Mouse (Mus musculus) thymus, adult 2 months (tissue): Measurements from ENCODE around the gene Ube2q2. TPM values are rescaled to one million over a fixed set of nuclear protein-coding genes. Genes with fewer than 3 reads are reported as not detected.
"Not testable (repeated sequence)": the region's sequence is repeated elsewhere in the genome, so short reads cannot be mapped to it uniquely, and the experiment has no call there.

Source experiments
- DNase-seq: peaks from one replicate; pipeline ENCODE4 v3.0.0; 2021
- H3K27ac ChIP-seq: fragments of 200-500 bp; 2 replicates; pipeline ENCODE4 v1.5.1; 2012; ENCODE audit warnings: low read length, control low read depth; ENCODE audit not compliant: control insufficient read depth, insufficient read depth
- H3K27me3 ChIP-seq: fragments of 200-500 bp; 2 replicates; pipeline ENCODE4 v1.6.1; 2012; ENCODE audit warnings: mild to moderate bottlenecking, low read length, moderate library complexity, mixed read lengths; ENCODE audit not compliant: control insufficient read depth, insufficient read depth
- H3K36me3 ChIP-seq: fragments of 200-500 bp; 2 replicates; pipeline ENCODE4 v1.6.1; 2012; ENCODE audit warnings: mild to moderate bottlenecking, low read length, moderate library complexity; ENCODE audit not compliant: control insufficient read depth, insufficient read depth
- H3K4me1 ChIP-seq: fragments of 200-500 bp; replicated peaks from 2 replicates; pipeline ENCODE4 v1.6.1; 2012; ENCODE audit warnings: low read length; ENCODE audit not compliant: control insufficient read depth, insufficient read depth
- H3K4me3 ChIP-seq: fragments of 200-500 bp; 2 replicates; pipeline ENCODE4 v1.5.1; 2012; ENCODE audit warnings: mild to moderate bottlenecking, low read length, control low read depth, moderate library complexity; ENCODE audit not compliant: control insufficient read depth, insufficient read depth
- CTCF ChIP-seq: fragments of 200-500 bp; IDR thresholded peaks from 2 replicates; pipeline ENCODE4 v1.5.1; 2012; ENCODE audit warnings: mild to moderate bottlenecking, control low read depth, low read length, moderate library complexity, borderline replicate concordance; ENCODE audit not compliant: control insufficient read depth, poor library complexity, insufficient read depth; ENCODE audit errors: extremely low read depth
- POLR2A ChIP-seq: fragments of 200-500 bp; IDR thresholded peaks from 2 replicates; pipeline ENCODE4 v1.6.1; 2012; ENCODE audit warnings: mild to moderate bottlenecking, low read length, control low read depth, moderate library complexity; ENCODE audit not compliant: control insufficient read depth, poor library complexity, insufficient read depth; ENCODE audit errors: extremely low read depth
- WGBS: fragments of 180-500 bp; shearing (Covaris S2); methylation state at CpG from one replicate; pipeline ENCODE4 v1.1.7; 2018; 5-methylcytosine and 5-hydroxymethylcytosine counted together
- polyA plus RNA-seq: library from polyadenylated mRNA; depleted of rRNA; stranded (reverse); fragments of >200 nt; gene quantifications from 2 replicates; pipeline ENCODE4 v1.2.3, GENCODE M21; 2012

Gene Ube2q2
- polyA plus RNA-seq, 1 experiment, result 9.7 TPM

DNA sequence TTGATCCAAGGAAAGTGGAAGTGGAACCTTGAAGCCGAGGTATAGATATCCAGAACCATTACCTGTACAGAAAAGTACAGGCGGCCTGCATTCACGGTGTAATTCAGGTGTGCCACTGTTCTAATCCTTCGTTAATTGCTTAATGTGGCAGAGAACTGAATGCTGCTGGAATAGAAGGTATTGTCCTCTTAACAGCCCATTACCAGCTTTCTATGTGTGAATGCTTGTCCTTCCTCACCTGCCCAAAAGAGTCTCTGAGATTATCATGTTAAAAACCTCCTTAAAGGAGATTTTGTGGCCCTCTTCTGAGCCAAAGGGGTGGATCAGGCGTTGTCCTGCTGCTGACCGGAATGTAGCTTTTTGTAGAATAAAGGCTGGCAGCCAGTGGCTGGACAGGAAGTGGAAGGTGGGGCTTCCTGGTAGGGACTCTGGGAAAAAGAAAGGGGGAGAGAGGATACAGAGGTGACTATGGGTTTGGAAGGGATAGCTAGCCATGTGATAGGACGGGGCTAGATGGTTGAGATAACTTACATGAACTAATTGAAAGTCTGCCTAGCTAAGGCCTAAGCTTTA lies 76.6 kb downstream of the Ube2q2 start:
- Histone ChIP-seq H3K27me3 (no peaks in the 10 kb centered on the region), H3K4me1 (no peaks in the 10 kb centered on the region), H3K27ac (no peak overlapping the region), H3K36me3 (peaks cover 32% of the 10 kb centered on the region), H3K4me3 (no peak overlapping the region)
- 96% methylated on average over 7 of the region's 7 CpGs for WGBS
- no peak for DNase-seq
- TF ChIP-seq CTCF (no peak), POLR2A (no peak)

DNA sequence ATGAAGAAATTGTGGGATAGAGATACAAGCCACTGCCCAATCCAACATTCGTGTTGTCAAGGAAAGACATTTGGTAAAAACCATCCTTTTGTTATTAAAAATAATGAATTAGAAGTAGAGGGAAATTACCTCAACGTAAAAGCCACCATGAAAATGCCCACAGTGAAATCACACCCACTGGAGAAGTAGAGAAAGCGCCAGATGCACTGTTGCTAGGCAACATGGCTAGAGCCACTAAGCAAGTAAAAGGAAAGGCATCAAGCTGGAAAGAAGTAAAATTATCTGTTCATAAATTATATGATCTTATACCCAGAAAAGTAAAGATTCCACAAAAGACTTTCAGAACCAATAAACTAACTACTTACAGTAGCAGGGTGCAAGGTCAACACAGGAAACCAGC lies 77.6 kb downstream of the Ube2q2 start:
- no peak for DNase-seq
- 90% methylated on average over 3 of the region's 3 CpGs for WGBS
- Histone ChIP-seq H3K27ac (no peak overlapping the region), H3K27me3 (no peaks in the 10 kb centered on the region), H3K36me3 (peaks cover 24% of the 10 kb centered on the region), H3K4me1 (no peaks in the 10 kb centered on the region), H3K4me3 (no peak overlapping the region)
- TF ChIP-seq POLR2A (no peak), CTCF (no peak)

DNA sequence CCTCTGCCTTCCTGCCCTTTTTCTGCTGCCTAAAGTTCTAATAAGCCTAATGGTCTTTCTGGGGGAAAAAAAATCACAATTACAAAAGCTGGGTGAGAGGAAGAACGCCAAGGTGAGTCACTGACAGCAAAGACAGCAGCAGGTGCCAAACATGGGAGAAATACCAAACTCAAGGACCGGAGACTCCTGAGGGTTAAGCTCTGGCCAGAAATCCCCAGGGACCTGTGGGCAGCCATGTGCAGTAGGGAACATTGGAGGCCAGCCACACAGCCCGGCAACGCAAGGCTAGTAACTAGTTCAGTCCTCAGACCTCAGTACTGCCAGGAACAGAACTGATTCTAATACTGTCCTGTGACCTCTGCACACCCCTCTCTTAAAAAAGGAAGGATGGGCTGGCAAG lies 79.5 kb downstream of the Ube2q2 start:
- 91% methylated on average over 4 of the region's 4 CpGs for WGBS
- no peak for DNase-seq
- no peak overlapping the region for H3K4me3 ChIP-seq
- H3K4me1 ChIP-seq, result no peaks in the 10 kb centered on the region
- TF ChIP-seq POLR2A, result no peak
- TF ChIP-seq CTCF, result no peak
- H3K27ac ChIP-seq, result no peak overlapping the region
- H3K27me3 ChIP-seq, result no peaks in the 10 kb centered on the region
- peaks cover 14% of the 10 kb centered on the region for H3K36me3 ChIP-seq

DNA sequence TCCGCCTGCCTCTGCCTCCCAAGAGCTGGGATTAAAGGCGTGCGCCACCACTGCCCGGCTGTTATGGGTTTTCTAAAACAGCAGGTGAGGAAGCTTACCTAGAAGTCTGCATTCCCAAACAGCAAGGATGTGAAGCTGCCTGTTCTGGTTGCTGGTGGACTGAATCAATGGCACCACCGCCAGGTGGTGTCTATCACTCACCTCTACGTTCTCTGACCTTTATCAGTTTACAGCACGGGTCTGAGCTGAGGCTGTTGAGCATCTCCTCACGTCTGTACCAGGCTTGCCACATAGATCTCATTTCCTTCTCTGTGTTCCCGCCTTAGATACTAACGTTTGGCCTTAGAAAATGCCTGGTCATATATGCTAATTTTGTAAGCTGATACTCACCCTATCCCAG lies 80.4 kb downstream of the Ube2q2 start:
- TF ChIP-seq POLR2A, result no peak
- TF ChIP-seq CTCF, result no peak
- H3K36me3 ChIP-seq, result 0 out of 2 replicates have a peak, but pooled peaks cover 5% of the 10 kb centered on the region
- no peak overlapping the region for H3K4me3 ChIP-seq
- WGBS, result 91% methylated on average over 10 of the region's 10 CpGs
- no peak for DNase-seq
- no peaks in the 10 kb centered on the region for H3K27me3 ChIP-seq
- no peaks in the 10 kb centered on the region for H3K4me1 ChIP-seq
- H3K27ac ChIP-seq, result no peak overlapping the region

DNA sequence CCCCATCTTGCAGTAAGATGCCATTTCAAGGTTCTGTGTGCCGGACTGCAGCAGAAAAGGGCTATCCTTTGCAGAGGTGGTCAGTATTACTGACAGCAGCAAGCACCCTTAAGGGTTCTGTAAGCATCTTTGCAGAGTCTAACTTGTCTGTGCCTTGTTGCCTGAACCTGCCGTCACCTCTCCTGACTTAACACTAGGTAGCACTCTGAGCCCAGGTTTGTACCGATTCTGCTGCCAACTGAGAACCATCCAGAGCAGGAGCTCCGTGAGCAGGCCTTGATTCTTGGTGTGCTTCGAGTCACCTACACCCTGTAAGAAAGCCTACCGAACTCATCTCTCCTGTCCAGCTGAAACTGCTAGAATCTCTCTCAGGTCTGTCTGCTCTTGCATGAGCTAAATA lies 82.9 kb downstream of the Ube2q2 start:
- H3K27me3 ChIP-seq, result no peaks in the 10 kb centered on the region
- H3K27ac ChIP-seq, result no peak overlapping the region
- H3K4me3 ChIP-seq, result no peak overlapping the region
- WGBS, result 84% methylated on average over 6 of the region's 6 CpGs
- TF ChIP-seq CTCF, result no peak
- TF ChIP-seq POLR2A, result no peak
- DNase-seq, result no peak
- no peaks in the 10 kb centered on the region; the same call in 1 of the 2 replicates for H3K4me1 ChIP-seq
- H3K36me3 ChIP-seq, result no peaks in the 10 kb centered on the region

DNA sequence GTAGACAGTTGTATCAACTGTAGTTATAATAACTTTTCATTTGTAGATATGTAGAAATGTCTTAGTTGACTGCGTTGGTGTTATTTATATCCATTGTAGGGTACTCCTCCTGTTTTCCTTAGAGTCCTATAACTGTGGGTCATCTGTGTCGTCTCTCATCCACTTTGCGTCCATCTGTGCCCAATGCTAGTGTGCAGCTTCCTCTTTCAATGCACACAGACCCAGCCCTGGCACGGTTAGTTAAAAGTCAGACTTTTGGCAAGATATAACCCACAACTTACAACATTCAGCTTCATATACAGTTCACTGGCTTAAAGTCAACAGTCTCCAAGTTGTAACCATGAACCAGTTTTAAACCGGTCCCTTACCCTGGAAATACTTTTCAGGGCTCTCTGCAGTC lies 83.5 kb downstream of the Ube2q2 start:
- H3K4me1 ChIP-seq, result no peaks in the 10 kb centered on the region; the same call in 1 of the 2 replicates
- WGBS, result 66% methylated on average over 5 of the region's 5 CpGs
- no peaks in the 10 kb centered on the region for H3K36me3 ChIP-seq
- H3K27me3 ChIP-seq, result no peaks in the 10 kb centered on the region
- no peak overlapping the region for H3K27ac ChIP-seq
- no peak overlapping the region for H3K4me3 ChIP-seq
- no peak for DNase-seq
- TF ChIP-seq POLR2A (no peak), CTCF (no peak)

DNA sequence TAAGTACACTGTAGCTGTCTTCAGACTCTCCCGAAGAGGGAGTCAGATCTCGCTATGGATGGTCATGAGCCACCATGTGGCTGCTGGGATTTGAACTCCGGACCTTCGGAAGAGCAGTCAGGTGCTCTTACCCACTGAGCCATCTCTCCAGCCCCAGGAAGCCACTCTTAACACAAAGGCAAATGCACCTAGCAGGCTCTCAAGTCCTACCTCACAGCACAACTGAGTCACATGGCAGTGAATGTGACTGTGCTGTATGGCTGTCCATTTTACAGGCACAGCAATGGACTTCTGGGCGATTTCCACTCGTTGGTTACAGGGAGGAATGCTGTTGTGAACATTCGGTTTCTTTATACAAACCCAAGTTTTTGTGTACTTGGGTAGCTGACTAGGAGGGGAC lies 83.9 kb downstream of the Ube2q2 start:
- Histone ChIP-seq H3K36me3 (no peaks in the 10 kb centered on the region), H3K4me3 (no peak overlapping the region), H3K4me1 (no peaks in the 10 kb centered on the region; the same call in 1 of the 2 replicates), H3K27me3 (no peaks in the 10 kb centered on the region), H3K27ac (no peak overlapping the region)
- DNase-seq, result no peak
- TF ChIP-seq POLR2A (no peak), CTCF (no peak)
- 91% methylated on average over 7 of the region's 7 CpGs for WGBS

DNA sequence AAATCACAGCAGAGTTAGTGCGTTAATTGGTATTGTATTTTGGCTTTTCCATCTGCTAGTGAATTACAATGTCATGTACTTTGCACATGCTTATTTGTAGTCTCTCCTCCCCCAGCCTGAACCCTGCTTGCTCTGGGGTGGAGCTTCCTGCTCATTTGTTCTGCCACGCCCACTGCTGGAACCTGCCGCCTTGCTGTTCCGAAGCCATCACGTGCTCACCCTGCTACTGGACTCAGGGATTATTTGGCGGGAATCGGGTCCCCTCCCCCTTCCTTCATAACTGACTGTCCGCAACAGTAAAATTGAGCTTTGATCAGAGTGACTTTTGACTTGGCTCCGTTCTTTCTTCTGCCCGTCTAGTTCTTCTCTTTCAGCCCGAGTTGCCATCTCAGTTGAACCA lies 84.4 kb downstream of the Ube2q2 start:
- DNase-seq, H3K27ac ChIP-seq, H3K4me3 ChIP-seq, H3K36me3 ChIP-seq, H3K27me3 ChIP-seq, H3K4me1 ChIP-seq: not testable (repeated sequence)
- WGBS, result 91% methylated on average over 11 of the region's 11 CpGs
